Mouse (Mus musculus) stomach, embryonic 14.5 days (tissue): Measurements from ENCODE around the gene Ifi27l2a. TPM values are rescaled to one million over a fixed set of nuclear protein-coding genes. Genes with fewer than 3 reads are reported as not detected.
"Not testable (repeated sequence)": the region's sequence is repeated elsewhere in the genome, so short reads cannot be mapped to it uniquely, and the experiment has no call there.

Experiments
- ATAC-seq: fragments of 200-750 bp; cut with Nextera tagmentation; 2 replicates; pipeline ENCODE4 v1.8.0; 2017; ENCODE audit warnings: low read depth, moderate TSS enrichment; ENCODE audit not compliant: insufficient number of reproducible peaks, insufficient read depth, low FRiP score
- H3K27ac ChIP-seq: fragments of 300-500 bp; sonication (generic); 2 replicates; pipeline ENCODE4 v1.5.1; 2014; ENCODE audit warnings: mild to moderate bottlenecking, low read length, moderate library complexity, mixed read lengths
- H3K27me3 ChIP-seq: fragments of 300-500 bp; sonication (generic); 2 replicates; pipeline ENCODE4 v1.6.1; 2014; ENCODE audit warnings: low read length, control low read depth, mixed read lengths; ENCODE audit not compliant: control insufficient read depth, insufficient read depth
- H3K36me3 ChIP-seq: fragments of 300-500 bp; sonication (generic); 2 replicates; pipeline ENCODE4 v1.6.1; 2014; ENCODE audit warnings: mild to moderate bottlenecking, control low read depth, low read length, moderate library complexity, mixed read lengths; ENCODE audit not compliant: control insufficient read depth, insufficient read depth
- H3K4me1 ChIP-seq: fragments of 300-500 bp; sonication (generic); 2 replicates; pipeline ENCODE4 v1.6.1; 2014; ENCODE audit warnings: low read length, control low read depth, mixed read lengths; ENCODE audit not compliant: control insufficient read depth, insufficient read depth
- H3K4me2 ChIP-seq: fragments of 300-500 bp; sonication (generic); replicated peaks from 2 replicates; pipeline ENCODE4 v1.6.1; 2014; ENCODE audit warnings: low read depth, low read length, control low read depth
- H3K4me3 ChIP-seq: fragments of 300-500 bp; sonication (generic); 2 replicates; pipeline ENCODE4 v1.5.1; 2014; ENCODE audit warnings: low read depth, low read length, control low read depth
- H3K9ac ChIP-seq: fragments of 300-500 bp; sonication (generic); replicated peaks from 2 replicates; pipeline ENCODE4 v1.6.1; 2014; ENCODE audit warnings: low read depth, mild to moderate bottlenecking, control low read depth, low read length, moderate library complexity, mixed read lengths
- H3K9me3 ChIP-seq: fragments of 300-500 bp; sonication (generic); 2 replicates; pipeline ENCODE4 v1.6.1; 2016; ENCODE audit warnings: low read depth, low read length, control low read depth; ENCODE audit not compliant: control insufficient read depth
- WGBS: fragments of 180-500 bp; shearing (Covaris S2); extraction: QIAGEN DNeasy Blood & Tissue Kit; methylation state at CpG from one replicate; pipeline ENCODE4 v1.1.7; 2014; 5-methylcytosine and 5-hydroxymethylcytosine counted together
- polyA plus RNA-seq: library from polyadenylated mRNA; unstranded; fragments of >200 nt; fragmentation: Nextera tagmentation; extraction: Ambion mirVana; gene quantifications from 2 replicates; pipeline ENCODE4 v1.2.1, GENCODE M21; 2014

The Ifi27l2a gene
- 16.9 and 17.1 TPM in 2 replicates for polyA plus RNA-seq

GRCm38 (mm10) chr12:103443524-103443923 is at the start of gene Ifi27l2a:
Gene Ifi27l2a (minus strand): TSS chr12:103443680.
- no peaks in the 10 kb centered on the region for H3K4me1 ChIP-seq
- H3K9me3 ChIP-seq: no peaks in the 10 kb centered on the region
- H3K36me3 ChIP-seq: no peaks in the 10 kb centered on the region
- no peaks in the 10 kb centered on the region for H3K27me3 ChIP-seq
- 46% methylated on average over 3 of the region's 3 CpGs for WGBS
- no peak within 1 kb of the TSS for H3K27ac ChIP-seq
- no peak within 1 kb of the TSS for H3K9ac ChIP-seq
- H3K4me3 ChIP-seq: no peak within 1 kb of the TSS
- no peak for ATAC-seq
- H3K4me2 ChIP-seq: no peak within 1 kb of the TSS

GRCm38 (mm10) chr12:103492767-103493166 is 49.3 kb upstream of the Ifi27l2a start:
- 40% methylated on average over 5 of the region's 5 CpGs for WGBS

GRCm38 (mm10) chr12:103491091-103491730 is 47.7 kb upstream of the Ifi27l2a start:
- Histone ChIP-seq H3K4me2 (no peak overlapping the region), H3K36me3 (no peaks in the 10 kb centered on the region), H3K4me1 (no peaks in the 10 kb centered on the region), H3K27me3 (no peaks in the 10 kb centered on the region), H3K9ac (no peak overlapping the region), H3K9me3 (no peaks in the 10 kb centered on the region), H3K4me3 (no peak overlapping the region), H3K27ac (no peak overlapping the region)
- WGBS: 71% methylated on average over 3 of the region's 3 CpGs
- ATAC-seq: no peak

More at GRCm38 (mm10) chr12:103492767-103493166, 49.3 kb upstream of the Ifi27l2a start:
- H3K27me3 ChIP-seq: no peaks in the 10 kb centered on the region
- H3K9ac ChIP-seq: no peak overlapping the region
- H3K36me3 ChIP-seq: no peaks in the 10 kb centered on the region
- ATAC-seq: no peak; the same call in 1 of the 2 replicates
- H3K27ac ChIP-seq: no peak overlapping the region
- H3K4me1 ChIP-seq: no peaks in the 10 kb centered on the region
- no peak overlapping the region for H3K4me2 ChIP-seq
- no peaks in the 10 kb centered on the region for H3K9me3 ChIP-seq
- H3K4me3 ChIP-seq: no peak overlapping the region

GRCm38 (mm10) chr12:103487750-103488149 is 44.3 kb upstream of the Ifi27l2a start:
- Histone ChIP-seq H3K9me3 (no peaks in the 10 kb centered on the region), H3K27me3 (no peaks in the 10 kb centered on the region), H3K27ac (no peak overlapping the region), H3K4me2 (no peak overlapping the region), H3K36me3 (no peaks in the 10 kb centered on the region), H3K4me1 (no peaks in the 10 kb centered on the region), H3K9ac (no peak overlapping the region), H3K4me3 (no peak overlapping the region)
- no peak for ATAC-seq
- WGBS: 67% methylated on average over 2 of the region's 2 CpGs

GRCm38 (mm10) chr12:103487276-103487675 is 43.8 kb upstream of the Ifi27l2a start:
- Histone ChIP-seq H3K27ac (no peak overlapping the region), H3K36me3 (no peaks in the 10 kb centered on the region), H3K4me3 (no peak overlapping the region), H3K9me3 (no peaks in the 10 kb centered on the region), H3K4me2 (no peak overlapping the region), H3K4me1 (no peaks in the 10 kb centered on the region), H3K27me3 (no peaks in the 10 kb centered on the region), H3K9ac (no peak overlapping the region)
- no peak for ATAC-seq
- 58% methylated on average over 4 of the region's 4 CpGs for WGBS

GRCm38 (mm10) chr12:103486726-103487125 is 43.2 kb upstream of the Ifi27l2a start:
- no peak for ATAC-seq
- no peak overlapping the region for H3K4me3 ChIP-seq
- no peaks in the 10 kb centered on the region for H3K36me3 ChIP-seq
- no peak overlapping the region for H3K27ac ChIP-seq
- 79% methylated on average over 1 of the region's 1 CpGs for WGBS
- H3K4me1 ChIP-seq: no peaks in the 10 kb centered on the region
- no peak overlapping the region for H3K4me2 ChIP-seq
- H3K9me3 ChIP-seq: no peaks in the 10 kb centered on the region
- H3K9ac ChIP-seq: no peak overlapping the region
- no peaks in the 10 kb centered on the region for H3K27me3 ChIP-seq

GRCm38 (mm10) chr12:103484200-103484972 is 40.9 kb upstream of the Ifi27l2a start:
- H3K36me3 ChIP-seq, H3K4me1 ChIP-seq, H3K4me3 ChIP-seq, H3K9ac ChIP-seq, ATAC-seq, H3K9me3 ChIP-seq, H3K27me3 ChIP-seq, H3K4me2 ChIP-seq, H3K27ac ChIP-seq: not testable (repeated sequence)
- WGBS: 65% methylated on average over 9 of the region's 9 CpGs

- ATAC-seq: no peak
- H3K9me3 ChIP-seq: no peaks in the 10 kb centered on the region
- no peaks in the 10 kb centered on the region for H3K4me1 ChIP-seq
- no peak overlapping the region for H3K4me2 ChIP-seq
- no peaks in the 10 kb centered on the region for H3K27me3 ChIP-seq
- 75% methylated on average over 2 of the region's 2 CpGs for WGBS
- H3K9ac ChIP-seq: no peak overlapping the region
- no peak overlapping the region for H3K4me3 ChIP-seq
- no peaks in the 10 kb centered on the region for H3K36me3 ChIP-seq
- H3K27ac ChIP-seq: no peak overlapping the region
Observed at GRCm38 (mm10) chr12:103482781-103483180, 39.3 kb upstream of the Ifi27l2a start.
